Mouse (Mus musculus): ENCODE data around the gene Adgrl2.

- TF ChIP-seq POLR2A (IDR thresholded peaks at IDR 0.05; ENCODE audit: low read depth, low read length) (no peak), CTCF (IDR thresholded peaks at IDR 0.05; ENCODE audit: borderline replicate concordance, insufficient read depth, low read length) (no peak)
Observed at GRCm38 (mm10) chr3:148872563-148872962, 117.8 kb downstream of the Adgrl2 start.

Measured in embryonic fibroblast, embryonic 13.5 days (primary cell).